Mouse (Mus musculus) embryonic fibroblast, embryonic 13.5 days (primary cell): ENCODE measurements around the gene Rreb1.

Experiments
- CTCF ChIP-seq: IDR thresholded peaks from 2 replicates; pipeline ENCODE4 v1.5.1; 2011; ENCODE audit warnings: mild to moderate bottlenecking, control low read depth, low read length, moderate library complexity, borderline replicate concordance; ENCODE audit not compliant: insufficient read depth
- POLR2A ChIP-seq: IDR thresholded peaks from 2 replicates; pipeline ENCODE4 v1.6.1; 2011; ENCODE audit warnings: low read depth, mild to moderate bottlenecking, control low read depth, low read length, moderate library complexity

DNA sequence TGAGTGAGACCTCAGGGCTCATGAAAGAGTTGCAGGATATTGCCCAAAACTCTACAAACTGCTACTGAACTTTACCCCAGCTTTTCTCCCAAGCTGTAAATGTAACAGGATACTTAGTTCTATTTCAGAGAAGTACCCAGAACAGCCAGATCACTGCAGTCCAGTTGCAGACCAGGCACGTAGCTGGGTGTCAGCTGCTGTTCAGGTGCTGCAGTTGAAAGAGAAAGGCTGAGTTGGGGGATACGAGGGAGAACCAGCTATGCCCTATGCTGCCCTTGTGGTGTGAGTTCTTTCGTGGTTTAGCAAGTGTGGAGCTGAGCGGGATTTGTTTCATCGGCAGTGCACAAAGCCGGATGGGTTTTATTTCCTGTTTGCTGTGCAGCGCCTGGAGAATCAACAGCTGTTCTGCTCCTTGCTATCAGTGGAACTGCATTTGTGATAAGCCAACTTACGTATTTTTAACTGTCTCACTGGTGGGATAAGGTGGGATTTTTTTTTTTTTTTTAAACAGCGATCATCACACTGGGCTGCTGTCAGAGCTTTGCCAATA is 102.5 kb downstream of the Rreb1 start:
- TF ChIP-seq CTCF (no peak), POLR2A (no peak)
